ENCODE assay signal across 8 mouse cellular contexts in genomic region chr2:92485640-92486295, GRCm38 (mm10). TPM values are rescaled to one million over a fixed set of nuclear protein-coding genes. Genes with fewer than 3 reads are reported as not detected.
DNase-seq lines count a peak whose midpoint lies in the region; ATAC-seq and TF ChIP-seq lines count a peak whose summit lies in the region.

No protein-coding gene starts in this region.

- no peak overlapping the region for H3K27ac ChIP-seq in ES-Bruce4 (ENCODE audit: insufficient read depth, low read length)
- no peak overlapping the region for H3K27ac ChIP-seq in forebrain, postnatal 0 days (ENCODE audit: low read depth, low read length)

- 8% methylated on average over 15 of the region's 15 CpGs for WGBS in forebrain, postnatal 0 days

- peak; percentile 68 for ATAC-seq in cerebellum, adult (ENCODE audit: insufficient number of reproducible peaks, low FRiP score, low TSS enrichment)
- ATAC-seq in forebrain, postnatal 0 days, result peak; percentile 63
- peak; percentile 58 to 71; a peak in 2 of 4 replicates for ATAC-seq in hematopoietic stem cell, adult 5-6 weeks (replicated peaks in 1 of 2; ENCODE audit: insufficient read depth in 1 of 2, low FRiP score in 2 of 2, low TSS enrichment in 1 of 2, low read depth in 1 of 2, poor library complexity in 2 of 2, severe bottlenecking in 2 of 2)

- no peaks in the 10 kb centered on the region for H3K36me3 ChIP-seq in ES-Bruce4 (ENCODE audit: control insufficient read depth, insufficient read depth, low read length, poor library complexity, severe bottlenecking)
- no peaks in the 10 kb centered on the region for H3K36me3 ChIP-seq in forebrain, postnatal 0 days (ENCODE audit: insufficient read depth)

- no peak overlapping the region for H3K9ac ChIP-seq in ES-Bruce4 (ENCODE audit: low read depth, poor library complexity, severe bottlenecking)
- no peak overlapping the region for H3K9ac ChIP-seq in forebrain, postnatal 0 days

- TF ChIP-seq POLR2A in ES-Bruce4 (IDR thresholded peaks at IDR 0.05; ENCODE audit: insufficient read depth, low read length), result no peak

- no peaks in the 10 kb centered on the region for H3K9me3 ChIP-seq in ES-Bruce4 (replicated peaks; ENCODE audit: control insufficient read depth, insufficient read depth, low read length, poor library complexity, severe bottlenecking)
- H3K9me3 ChIP-seq in forebrain, postnatal 0 days (ENCODE audit: low read length), result no peaks in the 10 kb centered on the region

- no peaks in the 10 kb centered on the region for H3K4me1 ChIP-seq in ES-Bruce4 (ENCODE audit: control insufficient read depth, insufficient read depth, low read length)
- H3K4me1 ChIP-seq in forebrain, postnatal 0 days (ENCODE audit: insufficient read depth), result peaks cover 7% of the 10 kb centered on the region; the same call in 1 of the 2 replicates

- no peak for TF ChIP-seq EP300 in ES-Bruce4 (IDR thresholded peaks at IDR 0.05; ENCODE audit: insufficient read depth, low read depth, low read length)

- H3K4me3 ChIP-seq in ES-Bruce4 (ENCODE audit: low read depth, low read length), result no peak overlapping the region
- no peak overlapping the region for H3K4me3 ChIP-seq in forebrain, postnatal 0 days (ENCODE audit: low read depth, low read length)

- DNase-seq in forebrain, postnatal 0 days, result peak; percentile 83
- peak; percentile 76 to 79 for DNase-seq in layer of hippocampus, postnatal 14 days (ENCODE audit: low spot score in 2 of 2)
- DNase-seq in lung, postnatal 14 days, result peak; percentile 82
- peak; percentile 53 for DNase-seq in retina, adult 2 months (ENCODE audit: low read depth, low spot score)
- DNase-seq in urinary bladder, adult 18-20 months (ENCODE audit: low spot score in 2 of 2), result peak; percentile 52 to 63

- H3K4me2 ChIP-seq in forebrain, postnatal 0 days (ENCODE audit: low read depth), result peak overlapping the region; percentile 38

- peak; percentile 77 for TF ChIP-seq CTCF in ES-Bruce4 (IDR thresholded peaks at IDR 0.05; ENCODE audit: low read depth, low read length)
- peak; percentile 88 for TF ChIP-seq CTCF in forebrain, postnatal 0 days (IDR thresholded peaks at IDR 0.05; ENCODE audit: low read depth)

- H3K27me3 ChIP-seq in ES-Bruce4 (ENCODE audit: control insufficient read depth, insufficient read depth, low read length, poor library complexity, severe bottlenecking), result peaks cover 3% of the 10 kb centered on the region; the same call in 1 of the 2 replicates
- no peaks in the 10 kb centered on the region; the same call in 1 of the 2 replicates for H3K27me3 ChIP-seq in forebrain, postnatal 0 days (ENCODE audit: insufficient read depth, low read length)

RNA-seq across cellular contexts. Expression of gene Slc35c1, which starts 25.4 kb away (rescaled TPM):
- polyA plus RNA-seq in ES-Bruce4 (2011; ENCODE audit: insufficient read depth, insufficient read length, low read depth, missing spikeins), result 7.6 and 8.2 TPM in 2 replicates
- 4.6 and 9.1 TPM in 2 replicates for total RNA-seq in forebrain, postnatal 0 days (2014; rRNA removed)
- polyA plus RNA-seq in forebrain, postnatal 0 days (2015; fragmentation: Nextera tagmentation; extraction: Ambion mirVana), result 13.1 and 14.4 TPM in 2 replicates
- total RNA-seq in hematopoietic stem cell, adult 5-6 weeks (2017), result 14.7 and 16.3 TPM in 2 replicates
- total RNA-seq in layer of hippocampus, postnatal 14 days (2021), result 10 to 100 TPM; 16.7 to 18.8 TPM

RNA-seq across cellular contexts. Expression of gene Cry2, which starts 51.9 kb away (rescaled TPM):
- 9.9 and 11.8 TPM in 2 replicates for polyA plus RNA-seq in ES-Bruce4 (2011; ENCODE audit: insufficient read depth, insufficient read length, low read depth, missing spikeins)
- 26.5 and 36.7 TPM in 2 replicates for total RNA-seq in forebrain, postnatal 0 days (2014; rRNA removed)
- polyA plus RNA-seq in forebrain, postnatal 0 days (2015; fragmentation: Nextera tagmentation; extraction: Ambion mirVana), result 28.5 and 43.2 TPM in 2 replicates
- total RNA-seq in hematopoietic stem cell, adult 5-6 weeks (2017), result 8.2 and 9.3 TPM in 2 replicates
- 100 to 1,000 TPM in 1 of 2 experiments, 10 to 100 TPM in 1; 89.0 to 110 TPM for total RNA-seq in layer of hippocampus, postnatal 14 days (2021)
